Mouse (Mus musculus) testis, postnatal 10 days (tissue): Measurements from ENCODE around the gene Ric8b.

ENCODE experiments used
- DNase-seq: peaks from one replicate; pipeline ENCODE4 v3.0.0; 2021; ENCODE audit warnings: low spot score

Gene Ric8b

DNA sequence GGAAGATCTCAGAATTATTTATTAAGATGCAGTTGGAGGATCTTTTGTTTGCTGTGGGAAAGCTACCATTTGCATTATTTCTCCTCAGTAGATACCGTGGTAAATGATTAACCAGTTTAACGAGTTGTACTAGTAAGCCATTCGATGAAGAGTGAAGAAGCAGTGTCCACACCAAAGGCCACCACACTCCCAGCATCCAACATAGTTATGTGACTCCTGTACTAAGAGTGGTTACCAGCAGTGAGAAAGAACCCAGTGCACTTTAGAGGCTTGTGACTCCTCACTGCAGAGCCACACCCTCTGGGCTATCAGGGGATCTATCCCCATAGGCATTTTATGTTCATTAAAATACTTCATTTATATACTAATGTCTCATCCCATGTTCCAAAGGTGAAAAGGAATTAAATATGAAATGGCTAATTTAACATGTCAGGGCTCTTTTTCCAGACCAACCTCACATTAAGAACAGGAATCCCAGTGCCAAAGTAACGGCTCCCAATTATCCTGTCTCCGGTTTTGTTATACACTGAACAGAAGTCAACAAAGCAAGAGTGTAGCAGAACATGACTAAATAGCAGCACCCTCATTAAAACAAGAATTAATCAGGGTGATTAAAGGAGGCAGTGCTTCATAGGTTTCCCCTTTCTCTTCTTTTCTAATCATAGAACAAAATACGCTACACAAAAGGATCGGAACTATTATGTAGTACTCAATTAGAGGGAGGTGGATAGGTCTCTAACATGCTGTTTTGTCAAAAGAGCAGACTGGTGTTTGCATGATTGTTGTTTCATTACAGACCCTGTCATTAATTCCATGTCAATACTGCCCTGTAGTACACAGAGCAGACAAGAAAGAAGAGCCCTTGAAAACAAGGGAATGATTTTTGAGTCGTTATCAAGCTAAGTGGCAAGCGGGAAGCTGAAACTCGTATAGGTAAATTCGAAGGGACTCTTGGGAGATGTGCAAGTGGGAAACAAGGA is 90.7 kb downstream of the Ric8b start:
- DNase-seq: no peak

DNA sequence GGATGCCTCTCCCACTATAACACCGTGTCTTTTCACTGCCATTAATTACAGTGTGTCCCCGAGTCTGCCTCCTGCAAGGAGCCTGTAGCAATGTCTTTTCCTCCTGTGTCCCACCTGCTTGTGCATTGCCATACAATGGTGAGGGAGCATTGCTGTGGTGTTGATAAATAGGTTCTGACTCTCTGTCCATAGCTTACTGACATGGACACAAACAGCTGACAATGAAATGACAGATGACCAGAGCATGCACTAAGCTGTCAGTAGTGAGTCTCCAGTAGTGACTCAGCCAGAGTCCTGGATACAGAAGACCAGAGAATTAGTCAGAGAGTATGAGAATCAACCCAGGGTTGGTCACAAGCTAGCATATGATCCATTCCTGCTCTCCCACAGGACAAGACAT is 93.7 kb downstream of the Ric8b start:
- no peak for DNase-seq

DNA sequence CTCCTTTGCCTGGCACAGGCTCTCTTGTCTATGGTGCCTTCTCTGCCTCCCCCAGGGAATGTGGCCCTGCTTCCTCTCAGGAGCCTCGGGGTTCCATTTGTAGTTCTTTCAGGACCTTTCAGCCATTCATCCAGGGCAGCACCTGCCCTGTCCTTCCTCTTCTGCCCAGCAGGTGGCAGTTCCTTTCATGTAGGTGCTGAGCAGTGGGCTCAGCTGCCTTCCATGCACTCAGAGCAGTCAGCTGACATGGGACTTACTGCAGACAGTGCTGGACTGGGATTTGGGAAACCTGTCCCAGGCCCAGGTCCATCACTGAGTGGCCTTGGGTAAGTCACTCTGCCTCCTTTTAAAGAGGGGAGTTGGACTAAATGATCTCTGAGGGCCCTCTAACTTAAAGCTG is 96.0 kb downstream of the Ric8b start:
- peak; percentile 61 for DNase-seq

DNA sequence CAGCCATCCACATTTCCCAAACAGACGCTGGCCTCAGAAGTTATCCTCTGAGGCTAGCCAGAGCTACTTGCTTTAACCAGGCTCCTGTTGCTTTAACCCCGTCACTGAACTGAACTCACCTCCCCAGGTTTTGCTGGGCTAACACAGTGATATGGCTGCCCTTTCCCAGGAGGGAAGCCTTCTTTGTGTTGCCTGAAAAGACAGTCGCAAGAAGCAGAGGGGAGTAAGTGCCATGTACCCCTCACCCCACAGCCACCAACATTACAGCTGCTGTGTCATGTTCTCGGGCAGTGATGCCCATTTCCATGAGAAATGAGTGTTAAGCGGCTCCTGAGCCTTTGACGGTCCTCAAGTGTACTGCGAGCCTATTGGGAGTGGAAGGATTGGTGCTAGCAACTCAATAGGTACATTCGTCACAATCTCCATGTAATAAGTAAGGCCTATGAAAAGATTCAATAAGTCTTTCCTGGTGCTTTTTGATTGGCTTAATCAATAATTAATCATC is 96.6 kb downstream of the Ric8b start:
- DNase-seq: no peak

GRCm38 (mm10) chr10:85014456-85014976 is 97.1 kb downstream of the Ric8b start:
- no peak for DNase-seq

GRCm38 (mm10) chr10:85022647-85023312 is 105.4 kb downstream of the Ric8b start:
- DNase-seq: no peak

DNA sequence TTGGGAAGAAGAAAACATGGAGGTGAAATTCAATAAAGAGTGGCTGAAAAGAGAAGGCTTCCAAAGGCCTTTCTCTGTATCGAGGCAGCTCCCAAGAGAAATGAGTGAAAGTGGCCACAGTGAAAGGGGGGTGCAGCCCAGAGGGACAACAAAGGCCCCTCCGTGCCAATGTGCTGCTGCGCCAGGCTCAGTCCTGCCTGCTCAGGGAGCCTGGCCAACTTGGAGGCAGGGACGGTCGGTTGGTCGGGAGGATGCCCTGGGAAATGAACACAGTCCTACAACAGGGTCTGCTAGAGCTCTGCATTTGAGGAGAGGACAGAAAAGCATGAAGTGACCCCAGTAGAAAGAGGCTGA is 105.9 kb downstream of the Ric8b start:
- DNase-seq: no peak

DNA sequence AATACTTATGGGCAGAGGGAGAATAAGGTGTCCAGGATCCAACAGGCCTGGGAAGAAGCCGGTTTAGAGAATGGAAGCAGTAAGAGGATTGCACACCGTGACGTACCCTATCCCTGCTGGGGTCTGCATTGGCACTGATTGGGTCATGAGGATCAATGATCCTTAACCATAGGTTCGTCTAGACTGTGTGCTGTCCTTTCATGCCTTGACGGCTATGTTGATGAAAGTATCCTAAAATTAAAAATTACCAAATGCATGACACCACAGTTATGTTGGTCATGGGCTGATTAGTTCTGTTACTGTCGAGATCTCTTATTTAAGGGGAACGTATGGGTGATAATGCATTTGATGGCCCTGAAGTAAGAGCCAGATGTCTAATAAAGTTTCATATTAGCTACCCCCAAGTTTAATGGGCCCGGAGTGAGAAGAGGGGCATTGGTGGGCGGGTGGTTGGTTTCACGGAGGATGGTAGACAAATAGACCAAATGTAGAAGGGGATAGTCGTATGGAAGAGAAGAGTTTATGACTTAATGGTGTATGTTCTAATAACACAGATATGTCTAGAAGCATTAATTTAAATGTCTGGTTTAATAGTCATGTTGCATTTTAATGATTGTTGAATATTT is 108.5 kb downstream of the Ric8b start:
- DNase-seq: no peak

- DNase-seq: peak; percentile 54
These were observed 110.3 kb downstream of the Ric8b start for GRCm38 (mm10) chr10:85027619-85028175.

GRCm38 (mm10) chr10:85035131-85035725 is 117.8 kb downstream of the Ric8b start:
- no peak for DNase-seq

DNA sequence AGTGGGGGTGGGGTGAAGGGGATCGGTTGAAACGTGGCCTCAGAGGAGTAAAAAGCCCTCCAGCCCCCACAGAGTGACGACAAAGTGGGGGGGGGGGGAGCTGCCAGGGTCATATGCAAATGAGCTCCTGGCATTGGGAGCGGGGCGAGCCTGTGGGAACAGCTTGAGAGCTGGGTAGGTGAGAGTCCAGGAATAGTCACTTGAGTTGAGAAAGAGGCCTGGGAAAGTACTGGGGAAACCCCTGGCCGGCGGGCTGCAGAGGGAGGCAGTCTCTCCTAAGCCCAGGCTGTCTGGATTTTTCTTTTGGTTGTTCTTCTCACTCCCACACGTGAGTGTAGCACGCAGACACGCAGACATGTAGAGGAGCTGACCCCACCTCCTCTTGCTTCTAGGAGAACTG is 120.7 kb downstream of the Ric8b start:
- no peak for DNase-seq

DNA sequence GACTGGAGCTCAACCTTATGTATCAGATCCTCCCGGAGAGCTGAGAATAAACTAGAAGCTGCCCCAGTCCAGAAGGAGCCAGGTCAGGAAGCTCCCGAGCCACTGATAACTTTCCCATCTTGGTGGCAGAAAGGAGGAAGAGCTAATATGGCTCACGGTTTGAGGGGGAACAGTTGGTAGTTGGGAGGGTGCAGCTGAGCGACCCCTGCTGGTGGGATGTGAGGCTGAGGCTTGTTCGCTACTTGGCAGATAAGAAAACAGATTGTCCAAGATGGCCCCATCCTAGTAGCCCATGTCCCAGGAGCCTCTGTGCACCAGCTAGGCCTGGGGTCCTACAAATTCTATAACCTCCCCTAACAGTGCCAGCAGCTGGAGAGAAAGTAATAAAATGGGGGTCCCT is 121.4 kb downstream of the Ric8b start:
- no peak for DNase-seq

DNA sequence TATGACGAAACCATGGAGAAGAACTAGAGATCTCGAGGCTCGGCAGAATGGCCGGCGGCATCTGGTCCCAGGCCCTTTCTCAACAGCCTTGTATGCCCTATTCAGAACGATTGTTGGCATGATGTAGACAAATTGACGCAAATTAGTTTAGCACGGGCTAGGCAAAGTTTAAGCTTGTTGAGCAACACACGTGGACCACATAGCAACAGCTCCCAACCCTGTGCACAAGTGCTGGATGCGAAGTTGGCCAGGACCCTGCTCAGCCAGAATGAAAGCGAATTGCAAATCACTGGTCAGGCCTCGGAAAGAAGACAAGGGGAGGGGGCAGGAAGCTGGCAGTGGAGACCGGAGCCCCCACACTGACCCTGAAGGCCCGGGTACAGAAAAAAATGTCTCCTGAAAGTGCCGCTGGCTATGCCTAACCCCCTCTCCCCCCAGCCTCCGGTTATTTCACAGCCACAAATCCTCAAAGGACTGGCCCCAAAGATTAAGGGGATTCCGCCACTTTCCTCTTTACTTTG is 126.8 kb downstream of the Ric8b start:
- no peak for DNase-seq

DNA sequence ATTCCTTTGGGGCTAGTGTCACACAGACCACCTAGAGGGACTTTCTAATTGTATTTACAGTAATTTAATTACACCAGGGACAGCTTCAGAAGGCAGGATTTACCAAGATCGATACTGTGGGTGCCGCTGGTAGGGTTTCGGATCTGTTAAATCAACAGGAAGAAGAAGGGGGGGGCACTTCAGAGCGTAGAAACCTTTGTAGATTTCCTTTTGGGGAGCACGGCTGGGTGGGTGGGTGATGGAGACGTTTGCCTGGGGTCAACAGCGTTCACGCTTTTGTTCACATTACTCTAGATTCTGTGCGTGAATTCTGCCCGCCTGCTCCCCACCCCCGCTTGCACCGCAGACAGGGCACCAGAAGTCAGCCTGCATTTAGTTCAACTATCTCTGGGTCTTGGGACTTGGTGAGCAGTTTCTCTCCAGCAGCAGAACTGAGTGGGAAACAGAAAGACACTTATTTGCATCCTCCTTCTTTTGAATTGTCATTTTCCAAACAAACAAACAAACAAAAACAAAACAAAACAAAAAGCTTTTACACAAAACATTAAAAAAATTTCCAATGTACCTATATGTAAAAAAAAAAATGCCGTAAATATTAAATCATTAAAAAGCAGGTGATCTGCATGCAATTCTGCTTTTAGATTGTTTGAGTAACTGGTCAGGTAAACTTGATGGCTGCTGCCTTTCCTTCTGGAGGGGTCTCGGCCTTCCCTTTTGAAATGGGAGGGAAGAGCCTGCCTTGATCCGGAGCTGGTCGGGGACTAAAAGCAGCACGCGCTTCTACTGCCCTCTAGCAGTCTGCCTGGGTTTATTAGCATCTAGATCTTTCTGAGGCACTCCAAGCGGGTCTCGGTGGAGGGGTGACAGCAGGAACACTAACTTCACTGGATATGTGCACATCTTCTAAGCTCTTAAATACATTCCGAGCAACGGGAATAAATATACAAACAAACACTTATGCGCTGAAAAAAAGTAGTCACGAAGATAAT is 127.6 kb downstream of the Ric8b start:
- peak; percentile 62 for DNase-seq

GRCm38 (mm10) chr10:85046585-85046984 is 129.2 kb downstream of the Ric8b start:
- DNase-seq: no peak

- no peak for DNase-seq
These were observed 130.6 kb downstream of the Ric8b start for GRCm38 (mm10) chr10:85048008-85048407.

DNA sequence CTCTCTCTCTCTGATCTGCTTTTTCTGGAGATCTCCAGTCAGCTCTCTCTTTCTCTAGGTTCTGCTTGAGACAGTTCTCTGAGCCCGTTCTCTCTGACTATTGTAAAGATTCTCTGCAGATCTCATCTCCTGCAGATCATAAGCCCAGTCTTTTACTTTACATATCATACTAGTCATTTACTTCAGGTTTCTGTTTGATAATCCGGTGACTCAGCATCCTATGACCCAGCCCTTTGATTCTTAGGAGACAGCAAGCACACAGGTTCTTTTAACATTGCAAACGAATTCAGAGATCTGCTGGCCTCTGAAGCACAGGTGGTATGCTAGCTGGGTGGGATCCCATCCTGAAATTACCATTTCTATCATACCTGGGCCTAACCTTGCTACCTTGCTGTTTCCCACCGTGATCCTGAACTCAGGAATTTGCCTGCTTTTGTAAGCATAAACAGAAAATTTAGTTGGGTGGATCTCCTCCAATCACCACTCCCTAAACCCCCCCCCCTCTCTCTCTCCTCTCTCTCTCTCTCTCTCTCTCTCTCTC is 133.3 kb downstream of the Ric8b start:
- no peak for DNase-seq

DNA sequence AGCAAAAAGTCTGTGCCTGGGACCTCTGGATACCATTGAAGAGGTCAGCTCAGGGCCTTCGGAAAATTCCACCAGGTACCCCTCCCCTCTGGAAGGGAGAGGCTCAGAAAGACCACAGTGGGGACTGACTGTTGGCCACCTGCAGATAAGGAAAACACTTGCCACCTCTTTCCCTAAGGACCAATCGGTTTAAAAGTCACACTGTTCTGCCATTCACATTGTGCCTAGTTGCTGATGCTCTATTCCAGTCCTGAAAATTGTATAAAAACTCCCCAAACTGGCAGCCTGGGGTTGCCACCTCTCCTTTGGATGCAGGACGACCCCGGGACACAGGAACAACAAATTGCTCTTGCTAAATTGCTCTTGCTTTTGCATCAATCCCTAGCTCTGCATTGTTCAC is 135.0 kb downstream of the Ric8b start:
- DNase-seq: no peak

DNA sequence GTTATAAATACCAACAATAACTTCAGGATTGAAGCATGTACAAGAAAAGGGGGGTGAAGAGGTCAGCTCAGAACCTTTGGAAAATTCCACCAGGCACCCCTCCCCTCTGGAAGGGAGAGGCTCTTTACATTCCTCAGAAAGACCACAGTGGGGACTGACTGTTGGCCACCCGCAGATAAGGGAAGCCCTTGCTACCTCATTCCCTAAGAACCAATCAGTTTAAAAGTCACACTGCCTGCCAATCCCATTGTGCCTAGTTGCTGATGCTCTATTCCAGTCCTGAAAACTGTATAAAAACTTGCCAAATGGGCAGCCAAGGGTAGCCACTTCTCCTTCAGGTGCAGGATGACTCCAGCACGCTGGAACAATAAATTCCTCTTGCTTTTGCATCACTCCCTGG is 137.5 kb downstream of the Ric8b start:
- DNase-seq: no peak
